Mouse (Mus musculus): ENCODE data around the gene Plxdc1.

DNA sequence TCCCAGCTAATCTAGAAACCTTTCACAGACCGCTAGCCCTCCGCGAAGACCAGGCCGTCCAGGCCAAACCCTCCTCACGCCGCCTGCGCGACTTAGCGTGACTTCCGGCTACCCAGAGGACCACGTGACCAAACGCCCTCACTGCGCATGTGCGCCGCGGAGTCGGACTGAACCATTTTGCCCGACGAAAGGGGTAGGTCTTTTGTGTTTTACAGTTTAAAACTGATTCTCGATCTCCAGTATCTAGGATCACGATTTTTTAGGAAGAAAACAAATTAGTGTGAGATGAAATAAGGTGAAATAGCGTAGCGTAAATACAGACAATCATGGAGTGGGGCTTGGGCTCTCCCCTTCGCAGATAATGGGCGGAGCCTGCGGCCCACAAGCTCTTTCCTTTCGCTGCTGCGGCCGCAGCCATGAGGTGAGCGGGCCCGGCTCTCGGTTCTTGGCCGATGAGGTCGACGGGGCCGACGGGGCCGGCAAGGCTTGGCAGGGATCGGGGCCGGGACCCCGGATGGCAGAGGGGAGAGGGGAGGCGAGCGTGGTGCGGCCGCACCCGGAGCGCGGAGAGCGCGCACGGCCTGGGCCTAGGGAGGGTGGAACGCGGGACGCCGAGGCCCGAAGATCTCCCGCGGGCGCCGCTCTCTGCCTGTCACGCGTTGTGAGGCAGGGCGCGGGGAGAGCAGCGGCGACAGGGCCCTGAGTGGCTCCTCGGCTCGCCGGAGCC lies 40.5 kb upstream of the Plxdc1 start, which contains the start of gene Rpl19:
- TF ChIP-seq GATA1 (IDR thresholded peaks at IDR 0.05; ENCODE audit: low read length) (no peak), TAL1 (IDR thresholded peaks at IDR 0.05; ENCODE audit: low read length) (no peak)

Measured in erythroblast, embryonic 14.5 days (primary cell).